Mouse (Mus musculus): Measurements from ENCODE around the gene Ankrd6. TPM values are rescaled to one million over a fixed set of nuclear protein-coding genes. Genes with fewer than 3 reads are reported as not detected.

The Ankrd6 gene
- polyA plus RNA-seq, 1 experiment: 0.63 TPM

DNA sequence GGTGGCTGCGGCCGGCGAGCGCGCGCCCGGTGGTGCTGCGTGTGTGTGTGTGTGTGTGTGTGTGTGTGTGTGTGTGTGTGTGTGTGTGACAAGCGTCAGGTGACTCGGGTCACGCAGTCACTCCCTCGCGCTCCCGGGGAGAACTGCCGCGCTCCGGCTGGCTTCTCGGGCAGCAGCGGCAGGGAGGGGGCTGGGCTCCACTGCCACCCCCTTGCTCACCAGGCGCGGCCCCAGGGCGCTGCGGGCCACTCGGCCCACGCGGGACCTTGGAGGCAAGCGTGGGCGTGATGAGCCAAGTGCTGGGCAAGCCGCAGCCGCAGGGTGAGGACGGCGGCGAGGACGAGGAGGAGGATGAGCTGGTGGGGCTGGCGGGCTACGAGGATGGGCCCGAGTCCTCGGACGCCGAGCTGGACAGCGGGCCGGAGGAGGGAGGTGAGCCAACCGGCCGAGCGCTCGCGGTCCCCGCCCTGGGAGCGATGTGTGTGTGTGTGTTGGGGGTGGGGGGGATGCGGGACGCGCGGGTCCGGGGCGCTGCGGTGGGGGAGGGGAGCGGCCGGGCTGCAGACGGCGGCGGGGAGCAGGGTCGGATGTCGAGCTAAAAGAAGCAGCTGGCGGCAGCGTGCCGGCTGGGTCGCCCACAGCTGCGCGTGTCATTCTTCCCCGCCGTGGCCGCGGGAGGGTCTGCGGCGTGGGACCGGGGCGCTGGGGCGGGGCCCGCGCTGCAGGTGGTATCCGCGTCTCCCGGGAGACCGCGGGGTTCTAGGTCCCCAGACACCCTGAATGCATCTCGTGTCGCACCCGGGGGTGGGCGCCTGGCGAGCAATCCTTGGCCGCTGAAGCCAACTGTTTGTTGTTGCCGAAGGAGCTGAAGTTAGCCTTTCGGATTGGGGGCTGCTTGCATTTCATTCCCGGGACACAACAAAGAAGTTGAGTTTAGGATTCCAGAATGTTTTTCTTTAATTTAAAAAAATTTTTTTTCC, 32.8 kb upstream of the Ankrd6 start:
- Histone ChIP-seq H3K27me3 (ENCODE audit: control insufficient read depth, insufficient read depth, insufficient read length) (no peaks in the 10 kb centered on the region), H3K79me2 (ENCODE audit: control insufficient read depth, insufficient read depth) (no peaks in the 10 kb centered on the region), H3K4me3 (ENCODE audit: insufficient read depth, poor library complexity, severe bottlenecking) (peak overlapping the region; percentile 25), H3K36me3 (ENCODE audit: control insufficient read depth, insufficient read depth) (no peaks in the 10 kb centered on the region), H3ac (ENCODE audit: control insufficient read depth, insufficient read length, low read depth) (peak overlapping the region; percentile 56), H3K79me3 (ENCODE audit: low read depth) (no peaks in the 10 kb centered on the region)
- TF ChIP-seq FOSL1 (IDR thresholded peaks at IDR 0.05; ENCODE audit: insufficient read depth, low read length, poor library complexity, severe bottlenecking) (no peak), CTCF (IDR thresholded peaks at IDR 0.05; ENCODE audit: control insufficient read depth, insufficient read depth, insufficient read length) (no peak), USF1 (IDR thresholded peaks at IDR 0.05; ENCODE audit: low read depth) (no peak), MYOD1 (IDR thresholded peaks at IDR 0.05; ENCODE audit: control insufficient read depth, insufficient read length, low read depth) (peak; percentile 83)

DNA sequence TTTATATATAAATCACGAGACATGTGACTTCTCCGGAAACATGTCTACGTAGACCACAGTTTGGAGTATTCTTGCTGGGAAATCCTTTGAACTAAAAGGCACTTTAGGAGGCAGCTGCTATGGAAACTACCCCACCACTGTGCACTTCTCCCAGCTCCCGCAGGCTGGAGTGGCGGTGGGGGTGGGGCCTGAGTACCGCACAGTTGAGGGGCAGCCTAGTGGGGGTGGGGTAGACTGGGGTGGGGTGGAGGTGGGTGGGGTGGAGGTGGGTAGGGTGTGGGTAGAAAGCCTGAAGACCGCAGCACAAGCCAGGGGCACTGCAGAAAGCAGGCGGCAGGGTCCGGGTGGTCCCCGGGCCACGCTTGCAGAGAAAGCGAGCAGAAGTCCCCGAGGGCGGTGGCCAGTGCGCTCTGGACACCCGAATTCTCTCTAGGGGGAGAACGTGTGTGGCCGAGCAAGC, 32.1 kb upstream of the Ankrd6 start, which contains the start of gene Rragd:
Gene Rragd, plus strand, starts transcription at position 322 of the 460 bp plus-strand sequence.
- H3K79me2 ChIP-seq (ENCODE audit: control insufficient read depth, insufficient read depth): no peaks in the 10 kb centered on the region
- no peaks in the 10 kb centered on the region for H3K36me3 ChIP-seq (ENCODE audit: control insufficient read depth, insufficient read depth)
- H3ac ChIP-seq (ENCODE audit: control insufficient read depth, insufficient read length, low read depth): peak within 1 kb of the TSS; percentile 56
- peak within 1 kb of the TSS; percentile 25 for H3K4me3 ChIP-seq (ENCODE audit: insufficient read depth, poor library complexity, severe bottlenecking)
- H3K27me3 ChIP-seq (ENCODE audit: control insufficient read depth, insufficient read depth, insufficient read length): no peaks in the 10 kb centered on the region
- no peak for TF ChIP-seq MAX (IDR thresholded peaks at IDR 0.05)
- TF ChIP-seq CTCF (IDR thresholded peaks at IDR 0.05; ENCODE audit: control insufficient read depth, insufficient read depth, insufficient read length): no peak
- no peaks in the 10 kb centered on the region for H3K79me3 ChIP-seq (ENCODE audit: low read depth)

DNA sequence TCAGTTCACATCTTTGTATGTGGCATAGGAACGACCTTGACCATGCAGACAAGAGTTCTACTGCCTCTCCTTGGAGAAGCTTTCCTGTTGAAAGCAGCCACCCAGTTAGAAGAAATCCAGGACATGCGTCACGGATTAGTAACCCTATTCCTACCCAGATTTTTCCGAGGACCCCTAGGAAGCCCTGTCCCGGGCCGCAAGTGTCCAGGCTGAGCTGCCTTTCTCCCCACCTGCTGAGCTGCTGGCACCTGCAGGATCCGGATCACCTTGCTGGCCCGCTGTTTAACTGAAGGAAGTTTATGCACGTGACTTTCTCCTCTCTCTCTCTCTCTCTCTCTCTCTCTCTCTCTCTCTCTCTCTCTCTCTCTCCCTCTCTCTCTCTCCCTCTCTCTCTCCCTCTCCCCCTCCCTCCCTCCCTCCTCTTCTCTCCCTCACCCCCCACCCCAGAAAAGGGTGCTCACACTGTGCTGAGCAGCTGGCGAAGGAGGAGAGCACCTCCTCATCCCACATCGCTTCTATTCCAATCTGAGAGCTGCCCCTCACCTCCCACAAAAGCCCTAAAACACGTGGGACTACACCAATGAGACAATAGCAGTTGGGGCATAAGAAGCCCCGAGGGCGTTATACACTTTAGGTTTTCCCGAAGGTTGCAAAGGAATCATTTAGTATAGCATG, 31.5 kb upstream of the Ankrd6 start:
- H3K36me3 ChIP-seq (ENCODE audit: control insufficient read depth, insufficient read depth): no peaks in the 10 kb centered on the region
- no peaks in the 10 kb centered on the region for H3K79me3 ChIP-seq (ENCODE audit: low read depth)
- no peak overlapping the region for H3K4me3 ChIP-seq (ENCODE audit: insufficient read depth, poor library complexity, severe bottlenecking)
- H3ac ChIP-seq (ENCODE audit: control insufficient read depth, insufficient read length, low read depth): no peak overlapping the region
- TF ChIP-seq CEBPB (IDR thresholded peaks at IDR 0.05; ENCODE audit: low read depth) (no peak), CTCF (IDR thresholded peaks at IDR 0.05; ENCODE audit: control insufficient read depth, insufficient read depth, insufficient read length) (no peak), USF1 (IDR thresholded peaks at IDR 0.05; ENCODE audit: low read depth) (no peak), MYOG (IDR thresholded peaks at IDR 0.05; ENCODE audit: control insufficient read depth, extremely low read depth, insufficient read length) (no peak), FOSL1 (IDR thresholded peaks at IDR 0.05; ENCODE audit: insufficient read depth, low read length, poor library complexity, severe bottlenecking) (no peak), MYOD1 (IDR thresholded peaks at IDR 0.05; ENCODE audit: control insufficient read depth, insufficient read length, low read depth) (no peak), MAX (IDR thresholded peaks at IDR 0.05) (no peak)
- no peaks in the 10 kb centered on the region for H3K79me2 ChIP-seq (ENCODE audit: control insufficient read depth, insufficient read depth)
- no peaks in the 10 kb centered on the region for H3K27me3 ChIP-seq (ENCODE audit: control insufficient read depth, insufficient read depth, insufficient read length)

DNA sequence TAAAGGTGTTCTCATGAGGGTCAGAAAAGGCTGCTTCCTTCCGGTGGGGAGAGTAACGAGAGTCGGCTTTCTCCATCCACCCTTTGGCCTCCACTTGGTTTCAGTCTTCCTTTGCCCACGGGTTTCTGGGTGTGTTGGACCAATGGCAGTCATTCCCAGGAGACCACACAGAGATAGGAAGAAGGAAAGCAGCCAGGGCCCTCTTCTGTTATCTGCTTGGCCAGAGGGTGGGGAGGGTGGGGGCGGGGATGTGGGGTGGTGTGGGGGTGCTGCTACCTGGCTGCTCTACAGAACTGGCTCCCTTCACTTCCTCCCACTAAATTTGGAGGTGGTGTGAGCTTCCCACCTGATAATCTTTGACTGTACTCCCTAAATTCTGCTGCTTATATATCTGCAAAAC, 31.0 kb upstream of the Ankrd6 start:
- no peaks in the 10 kb centered on the region for H3K36me3 ChIP-seq (ENCODE audit: control insufficient read depth, insufficient read depth)
- H3K79me3 ChIP-seq (ENCODE audit: low read depth): no peaks in the 10 kb centered on the region
- no peak overlapping the region for H3ac ChIP-seq (ENCODE audit: control insufficient read depth, insufficient read length, low read depth)
- H3K27me3 ChIP-seq (ENCODE audit: control insufficient read depth, insufficient read depth, insufficient read length): no peaks in the 10 kb centered on the region
- H3K79me2 ChIP-seq (ENCODE audit: control insufficient read depth, insufficient read depth): no peaks in the 10 kb centered on the region
- TF ChIP-seq FOSL1 (IDR thresholded peaks at IDR 0.05; ENCODE audit: insufficient read depth, low read length, poor library complexity, severe bottlenecking): no peak
- TF ChIP-seq CEBPB (IDR thresholded peaks at IDR 0.05; ENCODE audit: low read depth): no peak
- TF ChIP-seq USF1 (IDR thresholded peaks at IDR 0.05; ENCODE audit: low read depth): no peak
- TF ChIP-seq MYOG (IDR thresholded peaks at IDR 0.05; ENCODE audit: control insufficient read depth, extremely low read depth, insufficient read length): no peak
- TF ChIP-seq CTCF (IDR thresholded peaks at IDR 0.05; ENCODE audit: control insufficient read depth, insufficient read depth, insufficient read length): no peak
- TF ChIP-seq MAX (IDR thresholded peaks at IDR 0.05): no peak
- no peak for TF ChIP-seq MYOD1 (IDR thresholded peaks at IDR 0.05; ENCODE audit: control insufficient read depth, insufficient read length, low read depth)
- no peak overlapping the region for H3K4me3 ChIP-seq (ENCODE audit: insufficient read depth, poor library complexity, severe bottlenecking)

DNA sequence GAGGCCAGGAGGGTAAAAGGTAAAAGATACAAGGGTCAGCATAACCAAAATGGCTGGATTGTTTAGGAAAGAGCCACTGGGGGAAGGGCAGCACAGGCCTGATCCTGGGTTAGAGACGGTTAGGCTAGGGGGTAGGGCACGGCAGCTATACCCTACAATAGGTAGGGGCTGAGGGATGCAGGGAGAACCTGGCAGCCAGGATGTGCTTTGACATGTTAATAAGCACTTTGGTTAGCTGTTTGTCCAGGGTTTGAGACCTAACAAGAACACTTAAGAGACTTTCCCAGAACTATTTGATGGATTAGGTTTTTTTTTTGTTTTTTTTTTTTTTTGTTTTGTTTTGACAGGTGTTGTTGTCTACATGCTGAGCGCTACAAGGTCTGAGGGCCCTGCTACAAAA, 29.4 kb upstream of the Ankrd6 start:
- Histone ChIP-seq H3ac (ENCODE audit: control insufficient read depth, insufficient read length, low read depth) (no peak overlapping the region), H3K27me3 (ENCODE audit: control insufficient read depth, insufficient read depth, insufficient read length) (no peaks in the 10 kb centered on the region), H3K36me3 (ENCODE audit: control insufficient read depth, insufficient read depth) (no peaks in the 10 kb centered on the region), H3K79me3 (ENCODE audit: low read depth) (no peaks in the 10 kb centered on the region), H3K4me3 (ENCODE audit: insufficient read depth, poor library complexity, severe bottlenecking) (no peak overlapping the region), H3K79me2 (ENCODE audit: control insufficient read depth, insufficient read depth) (no peaks in the 10 kb centered on the region)
- no peak for TF ChIP-seq CTCF (IDR thresholded peaks at IDR 0.05; ENCODE audit: control insufficient read depth, insufficient read depth, insufficient read length)
- TF ChIP-seq MAX (IDR thresholded peaks at IDR 0.05): no peak
- TF ChIP-seq MYOG (IDR thresholded peaks at IDR 0.05; ENCODE audit: control insufficient read depth, extremely low read depth, insufficient read length): no peak
- no peak for TF ChIP-seq MYOD1 (IDR thresholded peaks at IDR 0.05; ENCODE audit: control insufficient read depth, insufficient read length, low read depth)
- no peak for TF ChIP-seq FOSL1 (IDR thresholded peaks at IDR 0.05; ENCODE audit: insufficient read depth, low read length, poor library complexity, severe bottlenecking)
- TF ChIP-seq CEBPB (IDR thresholded peaks at IDR 0.05; ENCODE audit: low read depth): no peak
- no peak for TF ChIP-seq USF1 (IDR thresholded peaks at IDR 0.05; ENCODE audit: low read depth)
